Mouse (Mus musculus) MEL (cell line): ENCODE measurements at regions not wholly inside any gene's neighbourhood (a gene's known extent, or its start where the extent isn't known, plus 50 kb on each side); places are given as distances from the start of the nearest gene placed in this dataset.

Source experiments
- DNase-seq: peaks from one replicate; pipeline ENCODE4 v3.0.0; 2011; ENCODE audit warnings: low read depth, low spot score
- H3K27ac ChIP-seq: 2 replicates; pipeline ENCODE4 v1.5.1; 2012; ENCODE audit warnings: low read depth, mild to moderate bottlenecking, control low read depth, low read length, moderate library complexity; ENCODE audit not compliant: control insufficient read depth
- H3K27me3 ChIP-seq, 2 experiments: fragments of 150-350 bp in 1 of 2; sonication (generic) in 1 of 2; 2 replicates each; pipeline ENCODE4 v1.6.1; 2012; ENCODE audit warnings: low read length in 2 of 2, mild to moderate bottlenecking in 2 of 2, improper control_type of control experiment in 1 of 2, moderate library complexity in 1 of 2; ENCODE audit not compliant: insufficient read depth in 2 of 2, control insufficient read depth in 1 of 2
- H3K36me3 ChIP-seq, 2 experiments: 2 replicates each; pipeline ENCODE4 v1.6.1; 2012 to 2014; ENCODE audit warnings: low read length in 2 of 2, improper control_type of control experiment in 1 of 2, inconsistent platforms in 1 of 2, mild to moderate bottlenecking in 1 of 2; ENCODE audit not compliant: insufficient read depth in 2 of 2, control insufficient read depth in 1 of 2
- H3K4me1 ChIP-seq, 2 experiments: fragments of 150-350 bp in 1 of 2; sonication (generic) in 1 of 2; 2 replicates each; pipeline ENCODE4 v1.6.1; 2012; ENCODE audit warnings: low read length in 2 of 2, improper control_type of control experiment in 1 of 2, mild to moderate bottlenecking in 1 of 2; ENCODE audit not compliant: insufficient read depth in 2 of 2, control insufficient read depth in 1 of 2
- H3K4me3 ChIP-seq, 2 experiments: fragments of 150-350 bp in 1 of 2; sonication (generic) in 1 of 2; 2 replicates each; pipeline ENCODE4 v1.5.1; 2012; ENCODE audit warnings: low read depth in 2 of 2, low read length in 2 of 2, mild to moderate bottlenecking in 2 of 2, moderate library complexity in 2 of 2, control low read depth in 1 of 2, improper control_type of control experiment in 1 of 2; ENCODE audit not compliant: control insufficient read depth in 1 of 2, insufficient read depth in 1 of 2
- H3K79me2 ChIP-seq: 2 replicates; pipeline ENCODE4 v1.6.1; 2012; ENCODE audit warnings: mild to moderate bottlenecking, low read length, moderate library complexity; ENCODE audit not compliant: control insufficient read depth, poor library complexity, insufficient read depth
- H3K9ac ChIP-seq: 2 replicates; pipeline ENCODE4 v1.6.1; 2012; ENCODE audit warnings: low read depth, mild to moderate bottlenecking, control low read depth, low read length, moderate library complexity; ENCODE audit not compliant: control insufficient read depth, poor library complexity, severe bottlenecking
- H3K9me3 ChIP-seq: fragments of 150-350 bp; sonication (generic); replicated peaks from 2 replicates; pipeline ENCODE4 v1.6.1; 2012; ENCODE audit warnings: mild to moderate bottlenecking, low read length, improper control_type of control experiment, moderate library complexity; ENCODE audit not compliant: insufficient read depth
- BHLHE40 ChIP-seq: IDR thresholded peaks from 2 replicates; pipeline ENCODE4 v1.6.1; 2012; ENCODE audit warnings: low read depth, mild to moderate bottlenecking, inconsistent platforms, low read length, improper control_type of control experiment, borderline replicate concordance
- CHD2 ChIP-seq: IDR thresholded peaks from 2 replicates; pipeline ENCODE4 v1.6.1; 2011; ENCODE audit warnings: low read length, improper control_type of control experiment
- E2F4 ChIP-seq: IDR thresholded peaks from 2 replicates; pipeline ENCODE4 v1.6.1; 2011; ENCODE audit warnings: low read depth, low read length, improper control_type of control experiment, borderline replicate concordance
- EP300 ChIP-seq, 2 experiments: IDR thresholded peaks; 2 replicates each; pipeline ENCODE4 v1.6.1; 2011; ENCODE audit warnings: improper control_type of control experiment in 2 of 2, low read length in 2 of 2, low read depth in 1 of 2, mild to moderate bottlenecking in 1 of 2
- ETS1 ChIP-seq: IDR thresholded peaks from 2 replicates; pipeline ENCODE4 v1.6.1; 2012; ENCODE audit warnings: low read depth, mild to moderate bottlenecking, inconsistent platforms, low read length, improper control_type of control experiment, moderate library complexity
- JUND ChIP-seq: IDR thresholded peaks from 2 replicates; pipeline ENCODE4 v1.6.1; 2011; ENCODE audit warnings: low read depth, mild to moderate bottlenecking, improper control_type of control experiment, low read length
- KAT2A ChIP-seq: conservative IDR thresholded peaks from 2 replicates; pipeline ENCODE4 v1.6.1; 2012; ENCODE audit warnings: low read depth, low read length, improper control_type of control experiment, inconsistent platforms
- MAFK ChIP-seq: IDR thresholded peaks from 2 replicates; pipeline ENCODE4 v1.6.1; 2011; ENCODE audit warnings: low read depth, mild to moderate bottlenecking, low read length, improper control_type of control experiment, borderline replicate concordance
- MAX ChIP-seq: IDR thresholded peaks from 2 replicates; pipeline ENCODE4 v1.6.1; 2011; ENCODE audit warnings: low read length, improper control_type of control experiment
- MEF2A ChIP-seq: IDR thresholded peaks from 2 replicates; pipeline ENCODE4 v1.6.1; 2014; ENCODE audit warnings: low read depth, mild to moderate bottlenecking, inconsistent platforms, low read length, improper control_type of control experiment; ENCODE audit not compliant: poor library complexity, insufficient replicate concordance, severe bottlenecking; ENCODE audit errors: extremely low read depth
- MYB ChIP-seq: IDR thresholded peaks from 2 replicates; pipeline ENCODE4 v1.6.1; 2011; ENCODE audit warnings: mild to moderate bottlenecking, low read depth, low read length, improper control_type of control experiment
- MYC ChIP-seq: IDR thresholded peaks from 2 replicates; pipeline ENCODE4 v1.6.1; 2011; ENCODE audit warnings: low read depth, mild to moderate bottlenecking, low read length, improper control_type of control experiment, moderate library complexity
- NRF1 ChIP-seq: IDR thresholded peaks from 2 replicates; pipeline ENCODE4 v1.6.1; 2014; ENCODE audit warnings: low read depth, mild to moderate bottlenecking, inconsistent platforms, low read length, improper control_type of control experiment, moderate library complexity; ENCODE audit not compliant: poor library complexity, insufficient read depth, severe bottlenecking
- POLR2AphosphoS2 ChIP-seq: IDR thresholded peaks from 2 replicates; pipeline ENCODE4 v1.6.1; 2011; ENCODE audit warnings: low read length, improper control_type of control experiment
- POLR2AphosphoS5 ChIP-seq: IDR thresholded peaks from 2 replicates; pipeline ENCODE4 v1.6.1; 2012; ENCODE audit warnings: low read depth, borderline replicate concordance, mild to moderate bottlenecking, inconsistent platforms, low read length, moderate library complexity, mixed read lengths
- RAD21 ChIP-seq: IDR thresholded peaks from 2 replicates; pipeline ENCODE4 v1.6.1; 2011; ENCODE audit warnings: mild to moderate bottlenecking, low read depth, low read length, improper control_type of control experiment
- SIN3A ChIP-seq: IDR thresholded peaks from 2 replicates; pipeline ENCODE4 v1.6.1; 2012; ENCODE audit warnings: low read length, improper control_type of control experiment, inconsistent platforms
- TBP ChIP-seq: IDR thresholded peaks from 2 replicates; pipeline ENCODE4 v1.8.0; 2011; ENCODE audit warnings: low read depth, low read length, improper control_type of control experiment
- UBTF ChIP-seq: IDR thresholded peaks from 2 replicates; pipeline ENCODE4 v1.6.1; 2012; ENCODE audit warnings: low read depth, mild to moderate bottlenecking, inconsistent platforms, low read length, improper control_type of control experiment, moderate library complexity, borderline replicate concordance; ENCODE audit not compliant: insufficient read depth
- USF1 ChIP-seq: IDR thresholded peaks from 2 replicates; pipeline ENCODE4 v1.6.1; 2014; ENCODE audit warnings: low read depth, mild to moderate bottlenecking, inconsistent platforms, low read length, improper control_type of control experiment, moderate library complexity
- ZKSCAN1 ChIP-seq: IDR thresholded peaks from 2 replicates; pipeline ENCODE4 v1.6.1; 2012; ENCODE audit warnings: low read depth, mild to moderate bottlenecking, inconsistent platforms, low read length, improper control_type of control experiment, moderate library complexity

- TF ChIP-seq UBTF (no peak), MYC (no peak), MAFK (no peak), TBP (no peak), POLR2AphosphoS5 (no peak), BHLHE40 (no peak), CHD2 (no peak), RAD21 (no peak), ETS1 (no peak), KAT2A (no peak), NRF1 (no peak), ZKSCAN1 (no peak), SIN3A (no peak), MAX (no peak)
- TF ChIP-seq, all 39 proteins: peak for 0
- H3K9me3 ChIP-seq, result no peaks in the 10 kb centered on the region
- H3K27me3 ChIP-seq, result no peaks in the 10 kb centered on the region; a peak in 1 of 4 replicates
- no peak overlapping the region for H3K27ac ChIP-seq
- H3K79me2 ChIP-seq, result no peaks in the 10 kb centered on the region
- no peak overlapping the region for H3K9ac ChIP-seq
- no peaks in the 10 kb centered on the region for H3K36me3 ChIP-seq
- DNase-seq, result no peak
- no peaks in the 10 kb centered on the region for H3K4me1 ChIP-seq
- H3K4me3 ChIP-seq, result no peak overlapping the region
These were observed 59.6 kb upstream of the 4930583I09Rik start for GRCm38 (mm10) chr17:64895466-64895865.

GRCm38 (mm10) chr17:64893182-64893902, 57.5 kb upstream of the 4930583I09Rik start:
- Histone ChIP-seq H3K4me1 (no peaks in the 10 kb centered on the region), H3K4me3 (no peak overlapping the region), H3K36me3 (no peaks in the 10 kb centered on the region), H3K79me2 (no peaks in the 10 kb centered on the region), H3K27me3 (no peaks in the 10 kb centered on the region; a peak in 1 of 4 replicates), H3K9me3 (no peaks in the 10 kb centered on the region), H3K9ac (no peak overlapping the region), H3K27ac (no peak overlapping the region)
- TF ChIP-seq POLR2AphosphoS2, result no peak
- no peak for TF ChIP-seq EP300 (IDR thresholded peaks at IDR 0.05; ENCODE audit: low read depth in 1 of 2, low read length in 2 of 2)
- TF ChIP-seq JUND, result no peak
- no peak for TF ChIP-seq USF1
- no peak for TF ChIP-seq CHD2
- no peak for TF ChIP-seq MYB
- TF ChIP-seq POLR2AphosphoS5, result no peak
- TF ChIP-seq MEF2A, result no peak
- TF ChIP-seq E2F4, result no peak
- TF ChIP-seq MAX, result no peak
- no peak for DNase-seq
